ENCODE assay signal across 8 mouse cellular contexts in genomic region chr8:71685573-71685972, GRCm38 (mm10). TPM values are rescaled to one million over a fixed set of nuclear protein-coding genes. Genes with fewer than 3 reads are reported as not detected.
DNase-seq lines count a peak whose midpoint lies in the region; ATAC-seq and TF ChIP-seq lines count a peak whose summit lies in the region.

No protein-coding gene starts in this region.

- H3K4me1 ChIP-seq in lung, postnatal 0 days (ENCODE audit: insufficient read depth, low read depth, low read length) = 0 out of 2 replicates have a peak, but pooled peaks cover 2% of the 10 kb centered on the region
- H3K4me1 ChIP-seq in limb, embryonic 11.5 days (ENCODE audit: control insufficient read depth, insufficient read depth, low read length) = peaks cover 15% of the 10 kb centered on the region
- H3K4me1 ChIP-seq in stomach, postnatal 0 days (replicated peaks; ENCODE audit: control insufficient read depth, insufficient read depth) = peaks cover 2% of the 10 kb centered on the region; the same call in 1 of the 2 replicates

- H3K4me2 ChIP-seq in lung, postnatal 0 days (replicated peaks; ENCODE audit: low read depth, low read length) = peak overlapping the region; percentile 22; the same call in 1 of the 2 replicates
- H3K4me2 ChIP-seq in limb, embryonic 11.5 days (ENCODE audit: low read depth, severe bottlenecking) = peak overlapping the region; percentile 36; the same call in 1 of the 2 replicates
- peak overlapping the region; percentile 40 for H3K4me2 ChIP-seq in stomach, postnatal 0 days (replicated peaks; ENCODE audit: low read depth)

- no peak for TF ChIP-seq EP300 in lung, postnatal 0 days (IDR thresholded peaks at IDR 0.05)
- TF ChIP-seq EP300 in stomach, postnatal 0 days (optimal IDR thresholded peaks at IDR 0.05) = no peak

- no peak overlapping the region for H3K4me3 ChIP-seq in lung, postnatal 0 days (ENCODE audit: low read depth, low read length)
- peak overlapping the region; percentile 21 for H3K4me3 ChIP-seq in limb, embryonic 11.5 days (ENCODE audit: low read depth, low read length)
- H3K4me3 ChIP-seq in stomach, postnatal 0 days (ENCODE audit: low read depth, low read length) = peak overlapping the region; percentile 13; the same call in 1 of the 2 replicates

- TF ChIP-seq CTCF in lung, postnatal 0 days (IDR thresholded peaks at IDR 0.05) = peak; percentile 27
- TF ChIP-seq CTCF in stomach, postnatal 0 days (IDR thresholded peaks at IDR 0.05; ENCODE audit: low read depth) = peak; percentile 62

- no peak overlapping the region for H3K27ac ChIP-seq in lung, postnatal 0 days (ENCODE audit: low read length)
- H3K27ac ChIP-seq in limb, embryonic 11.5 days (replicated peaks; ENCODE audit: low read depth, low read length) = no peak overlapping the region
- no peak overlapping the region for H3K27ac ChIP-seq in stomach, postnatal 0 days (replicated peaks)

- H3K27me3 ChIP-seq in lung, postnatal 0 days (replicated peaks; ENCODE audit: insufficient read depth, low read length) = peaks cover 75% of the 10 kb centered on the region
- H3K27me3 ChIP-seq in limb, embryonic 11.5 days (ENCODE audit: control insufficient read depth, insufficient read depth, low read length) = peaks cover 100% of the 10 kb centered on the region
- H3K27me3 ChIP-seq in stomach, postnatal 0 days (ENCODE audit: control insufficient read depth, insufficient read depth, low read length) = peaks cover 18% of the 10 kb centered on the region; the same call in 1 of the 2 replicates

- peak; percentile 22 for DNase-seq in cerebellum, adult 9-10 months
- DNase-seq in cerebellum, adult 11 months = no peak
- no peak for DNase-seq in lung, postnatal 0 days (ENCODE audit: low spot score)
- DNase-seq in lung, postnatal 14 days = no peak
- DNase-seq in limb, embryonic 11.5 days (ENCODE audit: low spot score) = no peak
- DNase-seq in stomach, postnatal 0 days (ENCODE audit: low spot score) = peak; percentile 51
- DNase-seq in adrenal gland, adult 8-10 months = no peak
- DNase-seq in urinary bladder, adult 2 months (ENCODE audit: low spot score) = no peak

- H3K9ac ChIP-seq in lung, postnatal 0 days (replicated peaks; ENCODE audit: low read depth) = no peak overlapping the region
- H3K9ac ChIP-seq in limb, embryonic 11.5 days (ENCODE audit: low read length) = 0 out of 2 replicates have a peak overlapping the region, but pooled peaks have one; percentile 27
- no peak overlapping the region for H3K9ac ChIP-seq in stomach, postnatal 0 days (ENCODE audit: low read length)

- H3K36me3 ChIP-seq in lung, postnatal 0 days (ENCODE audit: insufficient read depth, low read length) = no peaks in the 10 kb centered on the region
- no peaks in the 10 kb centered on the region for H3K36me3 ChIP-seq in limb, embryonic 11.5 days (ENCODE audit: control insufficient read depth, insufficient read depth, low read length)
- no peaks in the 10 kb centered on the region for H3K36me3 ChIP-seq in stomach, postnatal 0 days (ENCODE audit: control insufficient read depth, insufficient read depth, low read length)

- WGBS in lung, postnatal 0 days = 16% methylated on average over 23 of the region's 29 CpGs
- WGBS in limb, embryonic 11.5 days = 1% methylated on average over 29 of the region's 29 CpGs
- WGBS in stomach, postnatal 0 days = 13% methylated on average over 29 of the region's 29 CpGs

- H3K9me3 ChIP-seq in lung, postnatal 0 days (ENCODE audit: low read length) = no peaks in the 10 kb centered on the region
- no peaks in the 10 kb centered on the region for H3K9me3 ChIP-seq in limb, embryonic 11.5 days (ENCODE audit: control insufficient read depth, low read length)
- no peaks in the 10 kb centered on the region for H3K9me3 ChIP-seq in stomach, postnatal 0 days (ENCODE audit: control insufficient read depth, low read length)

- no peak for ATAC-seq in lung, postnatal 0 days
- no peak for ATAC-seq in limb, embryonic 11.5 days (ENCODE audit: insufficient number of reproducible peaks, low FRiP score, low TSS enrichment, low read depth)
- peak; percentile 27; the same call in 1 of the 2 replicates for ATAC-seq in stomach, postnatal 0 days (ENCODE audit: low FRiP score, low TSS enrichment)

RNA-seq across cellular contexts. Expression of gene Insl3, which starts 3.4 kb away (rescaled TPM):
- polyA plus RNA-seq in lung, postnatal 0 days (2015; fragmentation: Nextera tagmentation; extraction: Ambion mirVana) = 2.9 and 3.9 TPM in 2 replicates
- not detected in 2 replicates for polyA plus RNA-seq in limb, embryonic 11.5 days (2014; fragmentation: Nextera tagmentation; extraction: Ambion mirVana)
- polyA plus RNA-seq in stomach, postnatal 0 days (2015; fragmentation: Nextera tagmentation; extraction: Ambion mirVana) = 1.9 and 2.6 TPM in 2 replicates
- total RNA-seq in adrenal gland, adult 8-10 months (2022) = 10 to 100 TPM in 1 of 4 experiments, 1 to 10 TPM in 3; 3.9 to 12.3 (median 7.1) TPM
- 7.7 and 11.7 TPM in 2 replicates for polyA plus RNA-seq in urinary bladder, adult 2 months (2012; rRNA removed)

RNA-seq across cellular contexts. Expression of gene Jak3, which starts 9.5 kb away (rescaled TPM):
- 7.7 and 10.0 TPM in 2 replicates for polyA plus RNA-seq in lung, postnatal 0 days (2015; fragmentation: Nextera tagmentation; extraction: Ambion mirVana)
- 1.4 and 2.5 TPM in 2 replicates for polyA plus RNA-seq in limb, embryonic 11.5 days (2014; fragmentation: Nextera tagmentation; extraction: Ambion mirVana)
- 4.6 and 5.4 TPM in 2 replicates for polyA plus RNA-seq in stomach, postnatal 0 days (2015; fragmentation: Nextera tagmentation; extraction: Ambion mirVana)
- 10 to 100 TPM; 10.7 to 21.8 (median 16.6) TPM for total RNA-seq in adrenal gland, adult 8-10 months (2022)
- 14.9 and 17.1 TPM in 2 replicates for polyA plus RNA-seq in urinary bladder, adult 2 months (2012; rRNA removed)

RNA-seq across cellular contexts. Expression of gene Unc13a, which starts 14.0 kb away (rescaled TPM):
- 0.35 and 0.46 TPM in 2 replicates for polyA plus RNA-seq in lung, postnatal 0 days (2015; fragmentation: Nextera tagmentation; extraction: Ambion mirVana)
- 0.50 and 0.59 TPM in 2 replicates for polyA plus RNA-seq in limb, embryonic 11.5 days (2014; fragmentation: Nextera tagmentation; extraction: Ambion mirVana)
- polyA plus RNA-seq in stomach, postnatal 0 days (2015; fragmentation: Nextera tagmentation; extraction: Ambion mirVana) = 0.46 and 0.52 TPM in 2 replicates
- 10 to 100 TPM in 3 of 4 experiments, 1 to 10 TPM in 1; 9.8 to 11.8 (median 11.4) TPM for total RNA-seq in adrenal gland, adult 8-10 months (2022)
- polyA plus RNA-seq in urinary bladder, adult 2 months (2012; rRNA removed) = 0.44 and 0.47 TPM in 2 replicates

RNA-seq across cellular contexts. Expression of gene B3gnt3, which starts 16.0 kb away (rescaled TPM):
- polyA plus RNA-seq in lung, postnatal 0 days (2015; fragmentation: Nextera tagmentation; extraction: Ambion mirVana) = 11.7 and 12.1 TPM in 2 replicates
- polyA plus RNA-seq in limb, embryonic 11.5 days (2014; fragmentation: Nextera tagmentation; extraction: Ambion mirVana) = 0.35 and 0.61 TPM in 2 replicates
- polyA plus RNA-seq in stomach, postnatal 0 days (2015; fragmentation: Nextera tagmentation; extraction: Ambion mirVana) = 35.9 and 36.9 TPM in 2 replicates
- 1 to 10 TPM; 3.0 to 5.1 (median 4.4) TPM for total RNA-seq in adrenal gland, adult 8-10 months (2022)
- polyA plus RNA-seq in urinary bladder, adult 2 months (2012; rRNA removed) = 4.8 and 7.4 TPM in 2 replicates

RNA-seq across cellular contexts. Expression of gene Fcho1, which starts 39.9 kb away (rescaled TPM):
- polyA plus RNA-seq in lung, postnatal 0 days (2015; fragmentation: Nextera tagmentation; extraction: Ambion mirVana) = 1.4 and 1.8 TPM in 2 replicates
- 2.7 and 3.4 TPM in 2 replicates for polyA plus RNA-seq in limb, embryonic 11.5 days (2014; fragmentation: Nextera tagmentation; extraction: Ambion mirVana)
- polyA plus RNA-seq in stomach, postnatal 0 days (2015; fragmentation: Nextera tagmentation; extraction: Ambion mirVana) = 4.8 and 5.9 TPM in 2 replicates
- total RNA-seq in adrenal gland, adult 8-10 months (2022) = 1 to 10 TPM; 2.1 to 6.2 (median 3.7) TPM
- polyA plus RNA-seq in urinary bladder, adult 2 months (2012; rRNA removed) = 4.5 and 5.3 TPM in 2 replicates

Comparison
In these comparisons a context has a peak if more than half of its experiments do, and no peak if none do; other contexts are left out.
1. DNase-seq: peak in cerebellum, adult 9-10 months (single experiment) and stomach, postnatal 0 days (single experiment); none in cerebellum, adult 11 months (single experiment), lung, postnatal 0 days (single experiment), lung, postnatal 14 days (single experiment), limb, embryonic 11.5 days (single experiment), adrenal gland, adult 8-10 months (single experiment) and urinary bladder, adult 2 months (single experiment).
2. Peak in every context shown above with its lines, with median percentiles within 50 percentile points of each other: H3K4me2 ChIP-seq.